Mouse (Mus musculus): Measurements from ENCODE around the gene Glb1l2. TPM values are rescaled to one million over a fixed set of nuclear protein-coding genes. Genes with fewer than 3 reads are reported as not detected.
A peak's percentile ranks its signal among the peaks of the same experiment; 100 is the strongest.

Glb1l2 gene
- 3.3 and 3.5 TPM in 2 replicates for polyA plus RNA-seq (2012; rRNA removed)

- DNase-seq (ENCODE audit: low read depth): peak; percentile 98
Observed at GRCm38 (mm10) chr9:26805935-26806666, at the start of gene Glb1l2. TSS of gene Glb1l2 (minus strand) at chr9:26806468.

GRCm38 (mm10) chr9:26831089-26831488 is 24.8 kb upstream of the Glb1l2 start:
- no peak for DNase-seq (ENCODE audit: low read depth)
- TF ChIP-seq CTCF (IDR thresholded peaks at IDR 0.05; ENCODE audit: borderline replicate concordance, extremely low read depth, insufficient read depth, insufficient read length) (no peak), POLR2A (IDR thresholded peaks at IDR 0.05; ENCODE audit: borderline replicate concordance, extremely low read depth, insufficient read depth, insufficient read length, poor library complexity, severe bottlenecking) (no peak)

More at GRCm38 (mm10) chr9:26805935-26806666, at the start of gene Glb1l2:
- no peak for TF ChIP-seq POLR2A (IDR thresholded peaks at IDR 0.05; ENCODE audit: borderline replicate concordance, extremely low read depth, insufficient read depth, insufficient read length, poor library complexity, severe bottlenecking)
- TF ChIP-seq CTCF (IDR thresholded peaks at IDR 0.05; ENCODE audit: borderline replicate concordance, extremely low read depth, insufficient read depth, insufficient read length): 0 out of 2 replicates have a peak, but pooled peaks have one; percentile 8

- DNase-seq (ENCODE audit: low read depth): no peak
- TF ChIP-seq CTCF (IDR thresholded peaks at IDR 0.05; ENCODE audit: borderline replicate concordance, extremely low read depth, insufficient read depth, insufficient read length): no peak
- TF ChIP-seq POLR2A (IDR thresholded peaks at IDR 0.05; ENCODE audit: borderline replicate concordance, extremely low read depth, insufficient read depth, insufficient read length, poor library complexity, severe bottlenecking): no peak
Observed at GRCm38 (mm10) chr9:26819942-26820341, 13.7 kb upstream of the Glb1l2 start.

GRCm38 (mm10) chr9:26808735-26809134 is 2.5 kb upstream of the Glb1l2 start:
- TF ChIP-seq POLR2A (IDR thresholded peaks at IDR 0.05; ENCODE audit: borderline replicate concordance, extremely low read depth, insufficient read depth, insufficient read length, poor library complexity, severe bottlenecking) (no peak), CTCF (IDR thresholded peaks at IDR 0.05; ENCODE audit: borderline replicate concordance, extremely low read depth, insufficient read depth, insufficient read length) (no peak)

GRCm38 (mm10) chr9:26804321-26804720 is 1.9 kb downstream of the Glb1l2 start:
- TF ChIP-seq CTCF (IDR thresholded peaks at IDR 0.05; ENCODE audit: borderline replicate concordance, extremely low read depth, insufficient read depth, insufficient read length) (no peak), POLR2A (IDR thresholded peaks at IDR 0.05; ENCODE audit: borderline replicate concordance, extremely low read depth, insufficient read depth, insufficient read length, poor library complexity, severe bottlenecking) (no peak)
- DNase-seq (ENCODE audit: low read depth): no peak

More at GRCm38 (mm10) chr9:26808735-26809134, 2.5 kb upstream of the Glb1l2 start:
- no peak for DNase-seq (ENCODE audit: low read depth)

- DNase-seq (ENCODE audit: low read depth): no peak
- TF ChIP-seq CTCF (IDR thresholded peaks at IDR 0.05; ENCODE audit: borderline replicate concordance, extremely low read depth, insufficient read depth, insufficient read length) (no peak), POLR2A (IDR thresholded peaks at IDR 0.05; ENCODE audit: borderline replicate concordance, extremely low read depth, insufficient read depth, insufficient read length, poor library complexity, severe bottlenecking) (no peak)
Observed at GRCm38 (mm10) chr9:26800357-26800756, 5.9 kb downstream of the Glb1l2 start.

GRCm38 (mm10) chr9:26798731-26799130 is 7.5 kb downstream of the Glb1l2 start:
- TF ChIP-seq CTCF (IDR thresholded peaks at IDR 0.05; ENCODE audit: borderline replicate concordance, extremely low read depth, insufficient read depth, insufficient read length) (no peak), POLR2A (IDR thresholded peaks at IDR 0.05; ENCODE audit: borderline replicate concordance, extremely low read depth, insufficient read depth, insufficient read length, poor library complexity, severe bottlenecking) (no peak)
- no peak for DNase-seq (ENCODE audit: low read depth)

- no peak for DNase-seq (ENCODE audit: low read depth)
Observed at GRCm38 (mm10) chr9:26798205-26798604, 8.1 kb downstream of the Glb1l2 start.

GRCm38 (mm10) chr9:26792829-26793228 is 13.4 kb downstream of the Glb1l2 start:
- DNase-seq (ENCODE audit: low read depth): no peak
- TF ChIP-seq POLR2A (IDR thresholded peaks at IDR 0.05; ENCODE audit: borderline replicate concordance, extremely low read depth, insufficient read depth, insufficient read length, poor library complexity, severe bottlenecking) (no peak), CTCF (IDR thresholded peaks at IDR 0.05; ENCODE audit: borderline replicate concordance, extremely low read depth, insufficient read depth, insufficient read length) (no peak)

More at GRCm38 (mm10) chr9:26798205-26798604, 8.1 kb downstream of the Glb1l2 start:
- TF ChIP-seq CTCF (IDR thresholded peaks at IDR 0.05; ENCODE audit: borderline replicate concordance, extremely low read depth, insufficient read depth, insufficient read length): no peak
- no peak for TF ChIP-seq POLR2A (IDR thresholded peaks at IDR 0.05; ENCODE audit: borderline replicate concordance, extremely low read depth, insufficient read depth, insufficient read length, poor library complexity, severe bottlenecking)

GRCm38 (mm10) chr9:26783414-26783975 is 22.8 kb downstream of the Glb1l2 start:
- DNase-seq (ENCODE audit: low read depth): peak; percentile 53
- TF ChIP-seq CTCF (IDR thresholded peaks at IDR 0.05; ENCODE audit: borderline replicate concordance, extremely low read depth, insufficient read depth, insufficient read length) (no peak), POLR2A (IDR thresholded peaks at IDR 0.05; ENCODE audit: borderline replicate concordance, extremely low read depth, insufficient read depth, insufficient read length, poor library complexity, severe bottlenecking) (no peak)

- TF ChIP-seq CTCF (IDR thresholded peaks at IDR 0.05; ENCODE audit: borderline replicate concordance, extremely low read depth, insufficient read depth, insufficient read length) (no peak), POLR2A (IDR thresholded peaks at IDR 0.05; ENCODE audit: borderline replicate concordance, extremely low read depth, insufficient read depth, insufficient read length, poor library complexity, severe bottlenecking) (no peak)
- no peak for DNase-seq (ENCODE audit: low read depth)
Observed at GRCm38 (mm10) chr9:26778421-26778820, 27.8 kb downstream of the Glb1l2 start.
